Mouse (Mus musculus): ENCODE measurements around the gene Mpzl1. TPM values are rescaled to one million over a fixed set of nuclear protein-coding genes. Genes with fewer than 3 reads are reported as not detected.

Mpzl1 gene
- polyA plus RNA-seq, 1 experiment from 2014 or later: 150 TPM

- H3K36me3 ChIP-seq (ENCODE audit: control insufficient read depth, insufficient read depth, low read length): no peaks in the 10 kb centered on the region
- WGBS: 71% methylated on average over 4 of the region's 4 CpGs
- no peak overlapping the region for H3K27ac ChIP-seq (ENCODE audit: low read depth, low read length)
- no peak overlapping the region for H3K4me3 ChIP-seq (ENCODE audit: low read depth, low read length)
- DNase-seq (ENCODE audit: low spot score) (no peak), ATAC-seq (ENCODE audit: low FRiP score) (no peak)
- H3K4me1 ChIP-seq (replicated peaks; ENCODE audit: control insufficient read depth, insufficient read depth, low read length): no peaks in the 10 kb centered on the region
- H3K9me3 ChIP-seq (ENCODE audit: control insufficient read depth, low read length): no peaks in the 10 kb centered on the region
- no peak overlapping the region for H3K9ac ChIP-seq (ENCODE audit: low read depth, low read length)
- H3K4me2 ChIP-seq (replicated peaks; ENCODE audit: low read depth, low read length): no peak overlapping the region
- H3K27me3 ChIP-seq (ENCODE audit: control insufficient read depth, insufficient read depth, low read length): no peaks in the 10 kb centered on the region
Measured at GRCm38 (mm10) chr1:165645102-165645501, 10.8 kb upstream of the Mpzl1 start.

DNA sequence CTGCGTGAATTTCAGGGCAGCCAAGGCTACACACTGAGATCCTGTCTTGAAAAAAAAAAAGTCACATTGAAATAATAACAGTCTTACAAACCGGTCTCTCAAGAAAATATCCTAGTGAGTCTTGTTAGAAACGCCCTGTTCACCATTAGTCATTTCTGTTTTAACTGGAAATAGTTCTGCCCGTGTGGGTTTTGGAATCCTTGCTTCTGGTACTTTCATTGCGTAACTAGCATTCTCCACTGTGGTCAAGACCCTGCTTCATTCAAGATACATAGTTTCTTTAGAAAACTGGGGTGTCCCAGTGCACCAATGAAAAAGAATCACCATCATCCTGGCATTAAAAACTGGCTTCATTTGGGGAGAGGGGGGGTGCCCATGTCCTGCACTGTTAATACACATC is 9.4 kb upstream of the Mpzl1 start:
- WGBS: 82% methylated on average over 5 of the region's 5 CpGs
- no peak overlapping the region for H3K4me2 ChIP-seq (replicated peaks; ENCODE audit: low read depth, low read length)
- H3K36me3 ChIP-seq (ENCODE audit: control insufficient read depth, insufficient read depth, low read length): no peaks in the 10 kb centered on the region
- H3K27ac ChIP-seq (ENCODE audit: low read depth, low read length): no peak overlapping the region
- no peak for ATAC-seq (ENCODE audit: low FRiP score)
- no peaks in the 10 kb centered on the region for H3K4me1 ChIP-seq (replicated peaks; ENCODE audit: control insufficient read depth, insufficient read depth, low read length)
- H3K9me3 ChIP-seq (ENCODE audit: control insufficient read depth, low read length): no peaks in the 10 kb centered on the region
- no peaks in the 10 kb centered on the region for H3K27me3 ChIP-seq (ENCODE audit: control insufficient read depth, insufficient read depth, low read length)
- DNase-seq (ENCODE audit: low spot score): no peak
- no peak overlapping the region for H3K9ac ChIP-seq (ENCODE audit: low read depth, low read length)
- no peak overlapping the region for H3K4me3 ChIP-seq (ENCODE audit: low read depth, low read length)

DNA sequence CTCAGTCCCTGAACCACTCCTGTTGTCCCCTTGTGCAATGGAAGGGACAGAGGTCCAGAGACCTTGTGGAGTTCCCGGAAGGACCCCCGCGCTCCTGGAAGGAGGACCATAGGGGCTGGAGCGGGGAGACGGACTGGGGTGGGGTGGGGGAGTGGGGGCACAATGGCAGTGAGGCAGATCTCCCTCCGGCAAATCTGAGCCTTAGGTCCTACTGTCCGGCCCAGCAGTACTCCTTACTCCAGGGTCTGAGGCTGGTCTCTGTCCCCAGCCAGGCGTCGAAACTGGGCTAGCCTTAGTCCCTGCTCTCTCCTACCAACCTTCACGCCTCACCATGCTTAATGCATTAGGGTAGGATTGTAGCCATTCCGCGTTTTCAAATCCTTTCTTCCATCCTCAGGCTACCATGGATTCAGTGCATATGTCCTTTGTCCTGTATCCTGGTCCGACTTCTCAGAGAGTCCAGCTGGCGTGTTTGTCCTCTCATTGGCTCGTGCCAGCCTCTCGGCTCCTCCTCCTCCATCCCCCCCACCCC is 8.5 kb upstream of the Mpzl1 start:
- Histone ChIP-seq H3K27me3 (ENCODE audit: control insufficient read depth, insufficient read depth, low read length) (no peaks in the 10 kb centered on the region), H3K4me3 (ENCODE audit: low read depth, low read length) (peak overlapping the region; percentile 76), H3K27ac (ENCODE audit: low read depth, low read length) (peak overlapping the region; percentile 86), H3K4me2 (replicated peaks; ENCODE audit: low read depth, low read length) (peak overlapping the region; percentile 46), H3K36me3 (ENCODE audit: control insufficient read depth, insufficient read depth, low read length) (no peaks in the 10 kb centered on the region), H3K9me3 (ENCODE audit: control insufficient read depth, low read length) (no peaks in the 10 kb centered on the region), H3K4me1 (replicated peaks; ENCODE audit: control insufficient read depth, insufficient read depth, low read length) (no peaks in the 10 kb centered on the region), H3K9ac (ENCODE audit: low read depth, low read length) (peak overlapping the region; percentile 90)
- ATAC-seq (ENCODE audit: low FRiP score) (peak; percentile 85), DNase-seq (ENCODE audit: low spot score) (peak; percentile 79)
- under 1% methylated on average over 16 of the region's 16 CpGs for WGBS

GRCm38 (mm10) chr1:165641786-165642771 is 7.7 kb upstream of the Mpzl1 start:
- H3K27me3 ChIP-seq (ENCODE audit: control insufficient read depth, insufficient read depth, low read length): no peaks in the 10 kb centered on the region
- peak; percentile 85 for ATAC-seq (ENCODE audit: low FRiP score)
- H3K27ac ChIP-seq (ENCODE audit: low read depth, low read length): peak overlapping the region; percentile 86
- no peaks in the 10 kb centered on the region for H3K9me3 ChIP-seq (ENCODE audit: control insufficient read depth, low read length)
- peak overlapping the region; percentile 46 for H3K4me2 ChIP-seq (replicated peaks; ENCODE audit: low read depth, low read length)
- WGBS: under 1% methylated on average over 75 of the region's 75 CpGs
- DNase-seq (ENCODE audit: low spot score): peak; percentile 91
- no peaks in the 10 kb centered on the region for H3K36me3 ChIP-seq (ENCODE audit: control insufficient read depth, insufficient read depth, low read length)
- no peaks in the 10 kb centered on the region for H3K4me1 ChIP-seq (replicated peaks; ENCODE audit: control insufficient read depth, insufficient read depth, low read length)
- H3K9ac ChIP-seq (ENCODE audit: low read depth, low read length): peak overlapping the region; percentile 90
- H3K4me3 ChIP-seq (ENCODE audit: low read depth, low read length): peak overlapping the region; percentile 76

GRCm38 (mm10) chr1:165641271-165641771 is 7.0 kb upstream of the Mpzl1 start:
- Histone ChIP-seq H3K36me3 (ENCODE audit: control insufficient read depth, insufficient read depth, low read length) (no peaks in the 10 kb centered on the region), H3K27me3 (ENCODE audit: control insufficient read depth, insufficient read depth, low read length) (no peaks in the 10 kb centered on the region), H3K4me2 (replicated peaks; ENCODE audit: low read depth, low read length) (peak overlapping the region; percentile 42), H3K4me1 (replicated peaks; ENCODE audit: control insufficient read depth, insufficient read depth, low read length) (no peaks in the 10 kb centered on the region), H3K27ac (ENCODE audit: low read depth, low read length) (no peak overlapping the region), H3K9me3 (ENCODE audit: control insufficient read depth, low read length) (no peaks in the 10 kb centered on the region), H3K4me3 (ENCODE audit: low read depth, low read length) (peak overlapping the region; percentile 76), H3K9ac (ENCODE audit: low read depth, low read length) (no peak overlapping the region)
- 5% methylated on average over 16 of the region's 16 CpGs for whole genome bisulfite sequencing
- ATAC-seq (ENCODE audit: low FRiP score) (peak; percentile 61), DNase-seq (ENCODE audit: low spot score) (peak; percentile 86)

- DNase-seq (ENCODE audit: low spot score): no peak
- Histone ChIP-seq H3K36me3 (ENCODE audit: control insufficient read depth, insufficient read depth, low read length) (no peaks in the 10 kb centered on the region), H3K9ac (ENCODE audit: low read depth, low read length) (no peak overlapping the region), H3K27ac (ENCODE audit: low read depth, low read length) (no peak overlapping the region), H3K4me2 (replicated peaks; ENCODE audit: low read depth, low read length) (no peak overlapping the region), H3K4me1 (replicated peaks; ENCODE audit: control insufficient read depth, insufficient read depth, low read length) (0 out of 2 replicates have a peak, but pooled peaks cover 2% of the 10 kb centered on the region), H3K27me3 (ENCODE audit: control insufficient read depth, insufficient read depth, low read length) (no peaks in the 10 kb centered on the region), H3K9me3 (ENCODE audit: control insufficient read depth, low read length) (no peaks in the 10 kb centered on the region), H3K4me3 (ENCODE audit: low read depth, low read length) (no peak overlapping the region)
- no peak for ATAC-seq (ENCODE audit: low FRiP score)
- 76% methylated on average over 8 of the region's 8 CpGs for WGBS
Measured at GRCm38 (mm10) chr1:165636289-165636688, 2.0 kb upstream of the Mpzl1 start.

GRCm38 (mm10) chr1:165635055-165635897 is 938 bp upstream of the Mpzl1 start:
- Histone ChIP-seq H3K9me3 (ENCODE audit: control insufficient read depth, low read length) (no peaks in the 10 kb centered on the region), H3K36me3 (ENCODE audit: control insufficient read depth, insufficient read depth, low read length) (no peaks in the 10 kb centered on the region), H3K4me2 (replicated peaks; ENCODE audit: low read depth, low read length) (peak overlapping the region; percentile 62), H3K4me3 (ENCODE audit: low read depth, low read length) (peak overlapping the region; percentile 82), H3K4me1 (replicated peaks; ENCODE audit: control insufficient read depth, insufficient read depth, low read length) (0 out of 2 replicates have a peak, but pooled peaks cover 2% of the 10 kb centered on the region), H3K27me3 (ENCODE audit: control insufficient read depth, insufficient read depth, low read length) (no peaks in the 10 kb centered on the region), H3K9ac (ENCODE audit: low read depth, low read length) (peak overlapping the region; percentile 59), H3K27ac (ENCODE audit: low read depth, low read length) (no peak overlapping the region)
- DNase-seq (ENCODE audit: low spot score) (no peak), ATAC-seq (ENCODE audit: low FRiP score) (no peak)
- WGBS: 24% methylated on average over 17 of the region's 17 CpGs

DNA sequence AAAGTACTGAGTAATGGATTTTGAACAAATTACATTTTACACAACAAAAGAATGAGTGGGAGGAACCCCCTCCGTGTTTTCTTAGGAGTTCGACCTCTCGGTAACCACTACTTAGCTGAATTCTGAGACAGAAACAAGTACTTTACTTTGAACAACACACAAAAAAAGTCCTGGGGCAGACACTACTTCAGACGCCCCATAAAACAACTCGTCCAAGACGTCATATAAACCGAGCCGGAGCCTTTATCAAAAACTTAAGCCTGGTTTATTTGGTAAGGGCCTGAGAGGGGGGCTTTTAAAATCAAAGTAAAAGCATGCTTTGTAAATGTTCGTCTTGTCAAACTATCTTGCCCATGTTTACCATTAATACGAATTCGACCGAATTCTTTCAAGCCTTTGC is 993 bp downstream of the Mpzl1 start:
- no peak overlapping the region for H3K27ac ChIP-seq (ENCODE audit: low read depth, low read length)
- H3K4me2 ChIP-seq (replicated peaks; ENCODE audit: low read depth, low read length): peak overlapping the region; percentile 67
- H3K4me3 ChIP-seq (ENCODE audit: low read depth, low read length): peak overlapping the region; percentile 82
- WGBS: 7% methylated on average over 12 of the region's 12 CpGs
- no peaks in the 10 kb centered on the region for H3K27me3 ChIP-seq (ENCODE audit: control insufficient read depth, insufficient read depth, low read length)
- DNase-seq (ENCODE audit: low spot score) (peak; percentile 22), ATAC-seq (ENCODE audit: low FRiP score) (no peak)
- peak overlapping the region; percentile 83; the same call in 1 of the 2 replicates for H3K9ac ChIP-seq (ENCODE audit: low read depth, low read length)
- H3K9me3 ChIP-seq (ENCODE audit: control insufficient read depth, low read length): no peaks in the 10 kb centered on the region
- 0 out of 2 replicates have a peak, but pooled peaks cover 2% of the 10 kb centered on the region for H3K4me1 ChIP-seq (replicated peaks; ENCODE audit: control insufficient read depth, insufficient read depth, low read length)
- no peaks in the 10 kb centered on the region for H3K36me3 ChIP-seq (ENCODE audit: control insufficient read depth, insufficient read depth, low read length)
